ENCODE assay signal across 18 mouse cellular contexts in the genomic region with DNA sequence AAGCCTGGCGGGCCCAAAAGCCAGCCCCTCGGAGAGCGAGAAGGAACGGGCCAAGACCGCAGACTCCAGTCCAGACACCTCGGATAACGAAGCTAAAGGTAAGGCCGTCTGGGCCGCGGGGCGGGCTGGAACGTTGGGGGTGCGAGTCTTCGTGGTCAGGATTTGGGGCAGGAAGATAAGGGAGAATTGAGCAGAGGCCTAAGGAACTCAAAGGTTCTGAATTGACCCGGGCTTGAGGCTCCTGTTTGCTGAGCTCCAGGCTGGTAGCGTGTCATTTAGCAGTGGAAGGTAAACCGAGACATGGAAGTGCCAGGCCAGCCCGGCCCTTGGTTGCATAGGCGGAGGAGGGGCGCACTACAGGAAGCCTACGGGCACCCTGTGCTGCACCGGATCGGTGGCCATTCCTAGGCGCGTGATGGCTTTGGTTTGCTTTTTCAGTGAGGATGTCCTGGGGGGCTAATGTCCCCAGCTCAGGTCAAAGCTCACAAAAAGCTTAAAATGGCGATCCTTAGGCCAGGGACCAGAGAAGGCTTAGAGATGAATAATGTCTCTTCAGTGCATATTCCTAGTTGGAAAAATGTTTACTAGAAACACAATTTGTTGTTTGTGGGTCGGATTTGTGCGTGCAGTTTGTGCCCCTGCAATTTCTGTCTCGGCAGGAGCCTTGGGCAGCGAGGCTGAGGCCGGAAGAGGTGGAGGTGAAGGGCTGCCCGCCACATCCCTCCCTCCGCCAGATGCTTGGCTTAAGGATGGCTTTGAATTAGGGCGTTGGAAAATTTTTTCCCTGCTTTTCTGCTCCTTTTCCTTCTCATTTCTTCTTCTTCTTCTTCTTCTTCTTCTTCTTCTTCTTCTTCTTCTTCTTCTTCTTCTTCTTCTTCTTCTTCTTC. TPM values are rescaled to one million over a fixed set of nuclear protein-coding genes. Genes with fewer than 3 reads are reported as not detected.
A peak's percentile ranks its signal among the peaks of the same experiment; 100 is the strongest.
DNase-seq lines count a peak whose midpoint lies in the region; ATAC-seq lines count a peak whose summit lies in the region.
"Had no signal": no experiment of that assay in that cellular context is flagged by ENCODE, and none has a peak within 500 bp of the region (broad histone marks: within the 10 kb centered on the region; RNA-seq: fewer than 3 reads in every experiment).

No protein-coding gene starts in this region.

- peak overlapping the region; percentile 78 for H3K27ac ChIP-seq in neural tube, embryonic 11.5 days (ENCODE audit: low read depth, low read length)
- peak overlapping the region; percentile 86 for H3K27ac ChIP-seq in limb, embryonic 12.5 days
- H3K27ac ChIP-seq: heart, adult 2 months; left cerebral cortex, adult 2 months; liver, embryonic 15.5 days had no signal

- peaks cover 84% of the 10 kb centered on the region for H3K27me3 ChIP-seq in neural tube, embryonic 11.5 days (ENCODE audit: control insufficient read depth, insufficient read depth, low read length)
- peaks cover 90% of the 10 kb centered on the region for H3K27me3 ChIP-seq in limb, embryonic 12.5 days

- no peaks in the 10 kb centered on the region for H3K4me1 ChIP-seq in neural tube, embryonic 11.5 days (ENCODE audit: control insufficient read depth, insufficient read depth, low read length)
- H3K4me1 ChIP-seq in limb, embryonic 12.5 days (replicated peaks), result peaks cover 36% of the 10 kb centered on the region
- H3K4me1 ChIP-seq: liver, embryonic 15.5 days had no signal

- ATAC-seq in neural tube, embryonic 11.5 days (ENCODE audit: insufficient read depth, low FRiP score, low TSS enrichment), result no peak
- ATAC-seq in limb, embryonic 12.5 days (ENCODE audit: insufficient number of reproducible peaks, insufficient read depth, low FRiP score, low TSS enrichment, low read depth), result no peak
- ATAC-seq: activated CD4-positive, CD25-positive, alpha-beta regulatory T cell, adult 4 months had no signal

- peak overlapping the region; percentile 95 for H3K4me3 ChIP-seq in neural tube, embryonic 11.5 days (ENCODE audit: low read depth, low read length)
- peak overlapping the region; percentile 42 for H3K4me3 ChIP-seq in limb, embryonic 12.5 days (replicated peaks)
- H3K4me3 ChIP-seq: heart, adult 2 months; left cerebral cortex, adult 2 months; liver, embryonic 15.5 days had no signal

- no peaks in the 10 kb centered on the region for H3K9me3 ChIP-seq in neural tube, embryonic 11.5 days (ENCODE audit: control insufficient read depth, low read length)
- no peaks in the 10 kb centered on the region for H3K9me3 ChIP-seq in limb, embryonic 12.5 days
- H3K9me3 ChIP-seq: liver, embryonic 15.5 days had no signal

- DNase-seq in gastrocnemius, adult 18-20 months (ENCODE audit: low spot score), result peak; percentile 43
- no peak for DNase-seq in gastrocnemius, postnatal 36 days
- no peak for DNase-seq in neural tube, embryonic 11.5 days (ENCODE audit: low spot score)
- no peak for DNase-seq in neural tube, embryonic 10.5 days (ENCODE audit: extremely low spot score, low spot score)
- DNase-seq in layer of hippocampus, postnatal 14 days (ENCODE audit: low spot score in 2 of 2), result no peak
- no peak for DNase-seq in left cerebral cortex, postnatal 25 days (ENCODE audit: low spot score in 2 of 2)
- DNase-seq in urinary bladder, postnatal 36 days (ENCODE audit: low spot score in 2 of 2), result no peak
- DNase-seq: cerebellum, adult 18-20 months; heart, adult 2 months; heart, postnatal 10 days had no signal

- intact Hi-C loops in gastrocnemius, postnatal 36 days (cut with DNase I), result loop anchor here (5.0 kb wide), 1 partner anchor 215 kb away; no protein-coding TSS in a partner anchor
- intact Hi-C loops in left cerebral cortex, postnatal 25 days (cut with DNase I), result no loop called here

- peak overlapping the region; percentile 57 for H3K4me2 ChIP-seq in neural tube, embryonic 11.5 days (ENCODE audit: low read depth)
- peak overlapping the region; percentile 61 for H3K4me2 ChIP-seq in limb, embryonic 12.5 days
- H3K4me2 ChIP-seq: liver, embryonic 15.5 days had no signal

- H3K36me3 ChIP-seq in neural tube, embryonic 11.5 days (ENCODE audit: control insufficient read depth, insufficient read depth, low read length), result no peaks in the 10 kb centered on the region
- H3K36me3 ChIP-seq in limb, embryonic 12.5 days, result no peaks in the 10 kb centered on the region
- H3K36me3 ChIP-seq: liver, embryonic 15.5 days had no signal

- WGBS in neural tube, embryonic 11.5 days, result under 1% methylated on average over 34 of the region's 34 CpGs
- 1% methylated on average over 34 of the region's 34 CpGs for WGBS in limb, embryonic 12.5 days

- H3K9ac ChIP-seq in neural tube, embryonic 11.5 days (ENCODE audit: low read length), result peak overlapping the region; percentile 90
- peak overlapping the region; percentile 72 for H3K9ac ChIP-seq in limb, embryonic 12.5 days (replicated peaks)
- H3K9ac ChIP-seq: liver, embryonic 15.5 days had no signal

RNA-seq across cellular contexts. Expression of gene Hoxc5, which starts 0.5 kb away (rescaled TPM):
- 1 to 10 TPM; 1.5 to 2.1 TPM for total RNA-seq in gastrocnemius, adult 18-20 months (2021)
- total RNA-seq in gastrocnemius, postnatal 36 days (2021), result 1 to 10 TPM; 1.9 to 2.3 TPM
- 36.3 and 37.3 TPM in 2 replicates for polyA plus RNA-seq in neural tube, embryonic 11.5 days (2014; fragmentation: Nextera tagmentation; extraction: Ambion mirVana)
- 6.3 and 12.2 TPM in 2 replicates for polyA plus RNA-seq in limb, embryonic 12.5 days (2016; fragmentation: Nextera tagmentation; extraction: Ambion mirVana)
- total RNA-seq in layer of hippocampus, postnatal 14 days (2021), result not detected
- not detected for total RNA-seq in left cerebral cortex, postnatal 25 days (2021)
- total RNA-seq: heart, adult 2 months; left cerebral cortex, adult 2 months; monocyte, adult 5-6 weeks had no signal
- polyA plus RNA-seq: activated CD4-positive, CD25-positive, alpha-beta regulatory T cell, adult 4 months; frontal cortex, adult 2 months had no signal

RNA-seq across cellular contexts. Expression of gene Hoxc10, which starts 1.2 kb away (rescaled TPM):
- 10 to 100 TPM; 78.5 to 88.0 TPM for total RNA-seq in gastrocnemius, adult 18-20 months (2021)
- 10 to 100 TPM; 70.5 to 75.2 TPM for total RNA-seq in gastrocnemius, postnatal 36 days (2021)
- 58.3 and 60.4 TPM in 2 replicates for polyA plus RNA-seq in neural tube, embryonic 11.5 days (2014; fragmentation: Nextera tagmentation; extraction: Ambion mirVana)
- 20.7 and 21.2 TPM in 2 replicates for polyA plus RNA-seq in limb, embryonic 12.5 days (2016; fragmentation: Nextera tagmentation; extraction: Ambion mirVana)
- not detected for total RNA-seq in layer of hippocampus, postnatal 14 days (2021)
- not detected for total RNA-seq in left cerebral cortex, postnatal 25 days (2021)
- total RNA-seq: heart, adult 2 months; heart, postnatal 10 days; left cerebral cortex, adult 2 months; monocyte, adult 5-6 weeks had no signal
- polyA plus RNA-seq: activated CD4-positive, CD25-positive, alpha-beta regulatory T cell, adult 4 months; frontal cortex, adult 2 months; heart, adult 2 months; liver, embryonic 15.5 days; small intestine, adult 2 months had no signal

RNA-seq across cellular contexts. Expression of gene Hoxc9, which starts 8.5 kb away (rescaled TPM):
- total RNA-seq in gastrocnemius, adult 18-20 months (2021), result 1 to 10 TPM; 6.8 to 7.4 TPM
- total RNA-seq in gastrocnemius, postnatal 36 days (2021), result 1 to 10 TPM; 5.0 to 5.5 TPM
- 36.1 and 40.0 TPM in 2 replicates for polyA plus RNA-seq in neural tube, embryonic 11.5 days (2014; fragmentation: Nextera tagmentation; extraction: Ambion mirVana)
- 3.6 TPM in 2 replicates for polyA plus RNA-seq in limb, embryonic 12.5 days (2016; fragmentation: Nextera tagmentation; extraction: Ambion mirVana)
- not detected for total RNA-seq in layer of hippocampus, postnatal 14 days (2021)
- not detected for total RNA-seq in left cerebral cortex, postnatal 25 days (2021)
- total RNA-seq: heart, adult 2 months; heart, postnatal 10 days; left cerebral cortex, adult 2 months; monocyte, adult 5-6 weeks had no signal
- polyA plus RNA-seq: activated CD4-positive, CD25-positive, alpha-beta regulatory T cell, adult 4 months; frontal cortex, adult 2 months; heart, adult 2 months; liver, embryonic 15.5 days; stomach, embryonic 16.5 days had no signal

RNA-seq across cellular contexts. Expression of gene Hoxc11, which starts 13.5 kb away (rescaled TPM):
- total RNA-seq in gastrocnemius, adult 18-20 months (2021), result 1 to 10 TPM; 6.7 to 8.3 TPM
- 1 to 10 TPM; 5.6 to 8.1 TPM for total RNA-seq in gastrocnemius, postnatal 36 days (2021)
- 1.9 and 2.0 TPM in 2 replicates for polyA plus RNA-seq in neural tube, embryonic 11.5 days (2014; fragmentation: Nextera tagmentation; extraction: Ambion mirVana)
- polyA plus RNA-seq in limb, embryonic 12.5 days (2016; fragmentation: Nextera tagmentation; extraction: Ambion mirVana), result 3.5 and 5.2 TPM in 2 replicates
- total RNA-seq in layer of hippocampus, postnatal 14 days (2021), result not detected
- total RNA-seq in left cerebral cortex, postnatal 25 days (2021), result not detected
- total RNA-seq: heart, adult 2 months; heart, postnatal 10 days; left cerebral cortex, adult 2 months; monocyte, adult 5-6 weeks had no signal
- polyA plus RNA-seq: activated CD4-positive, CD25-positive, alpha-beta regulatory T cell, adult 4 months; frontal cortex, adult 2 months; heart, adult 2 months; liver, embryonic 15.5 days; small intestine, adult 2 months; stomach, embryonic 16.5 days had no signal

RNA-seq across cellular contexts. Expression of gene Hoxc8, which starts 22.7 kb away (rescaled TPM):
- total RNA-seq in gastrocnemius, adult 18-20 months (2021), result 1 to 10 TPM; 1.3 to 1.9 TPM
- total RNA-seq in gastrocnemius, postnatal 36 days (2021), result 1 to 10 TPM; 1.5 to 2.0 TPM
- 63.7 and 67.1 TPM in 2 replicates for polyA plus RNA-seq in neural tube, embryonic 11.5 days (2014; fragmentation: Nextera tagmentation; extraction: Ambion mirVana)
- polyA plus RNA-seq in limb, embryonic 12.5 days (2016; fragmentation: Nextera tagmentation; extraction: Ambion mirVana), result 3.9 and 4.0 TPM in 2 replicates
- not detected for total RNA-seq in layer of hippocampus, postnatal 14 days (2021)
- total RNA-seq in left cerebral cortex, postnatal 25 days (2021), result not detected
- total RNA-seq: heart, adult 2 months; heart, postnatal 10 days; left cerebral cortex, adult 2 months; monocyte, adult 5-6 weeks had no signal
- polyA plus RNA-seq: frontal cortex, adult 2 months; heart, adult 2 months had no signal

Comparison
In these comparisons a context has a peak if more than half of its experiments do, and no peak if none do; other contexts are left out.
1. RNA of gene Hoxc10, which starts 1.2 kb away (total RNA-seq): 78.5 to 88.0 TPM in gastrocnemius, adult 18-20 months and 70.5 to 75.2 TPM in gastrocnemius, postnatal 36 days; not detected in layer of hippocampus, postnatal 14 days and not detected in left cerebral cortex, postnatal 25 days; every median in the first group is over 10 times any median in the second.
2. RNA of gene Hoxc9, which starts 8.5 kb away (total RNA-seq): 6.8 to 7.4 TPM in gastrocnemius, adult 18-20 months and 5.0 to 5.5 TPM in gastrocnemius, postnatal 36 days; not detected in layer of hippocampus, postnatal 14 days and not detected in left cerebral cortex, postnatal 25 days; every median in the first group is over 4 times any median in the second.